Mouse (Mus musculus): Measurements from ENCODE around the gene Supv3l1. TPM values are rescaled to one million over a fixed set of nuclear protein-coding genes. Genes with fewer than 3 reads are reported as not detected.

The Supv3l1 gene
- polyA plus RNA-seq, 1 experiment: 10.9 TPM

DNA sequence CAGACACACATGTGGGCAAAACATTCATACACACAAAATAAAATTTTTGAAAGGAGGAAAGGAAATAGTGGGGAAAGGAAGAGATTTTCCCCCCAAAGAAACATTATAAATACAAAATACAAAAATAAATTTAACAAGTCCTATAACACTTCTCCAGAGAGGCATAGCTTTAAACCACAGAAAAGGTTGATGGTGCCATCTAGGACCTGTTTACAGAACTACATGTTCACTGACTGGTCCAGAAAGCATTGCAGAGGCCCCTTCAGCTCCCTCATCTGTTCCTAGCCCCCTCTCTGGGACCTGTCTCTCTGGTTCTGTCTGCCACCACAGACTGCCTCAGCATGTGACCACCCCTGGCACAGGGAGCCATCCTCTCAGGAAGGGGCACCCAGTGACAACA, 68.6 kb downstream of the Supv3l1 start:
- H3K27ac ChIP-seq (ENCODE audit: insufficient read depth, low read depth, low read length): no peak overlapping the region
- no peak for TF ChIP-seq POLR2A (IDR thresholded peaks at IDR 0.05; ENCODE audit: low read depth, low read length)
- TF ChIP-seq CTCF (IDR thresholded peaks at IDR 0.05; ENCODE audit: extremely low read depth, insufficient read length, insufficient replicate concordance, low read depth, low read length): no peak
- H3K36me3 ChIP-seq (ENCODE audit: control insufficient read depth, insufficient read depth, low read length): peaks cover 24% of the 10 kb centered on the region
- no peak overlapping the region for H3K4me3 ChIP-seq (ENCODE audit: low read depth, low read length)
- no peaks in the 10 kb centered on the region for H3K27me3 ChIP-seq (ENCODE audit: control insufficient read depth, insufficient read depth, low read length)
- no peaks in the 10 kb centered on the region for H3K4me1 ChIP-seq (ENCODE audit: control insufficient read depth, insufficient read depth, insufficient read length, low read length)

DNA sequence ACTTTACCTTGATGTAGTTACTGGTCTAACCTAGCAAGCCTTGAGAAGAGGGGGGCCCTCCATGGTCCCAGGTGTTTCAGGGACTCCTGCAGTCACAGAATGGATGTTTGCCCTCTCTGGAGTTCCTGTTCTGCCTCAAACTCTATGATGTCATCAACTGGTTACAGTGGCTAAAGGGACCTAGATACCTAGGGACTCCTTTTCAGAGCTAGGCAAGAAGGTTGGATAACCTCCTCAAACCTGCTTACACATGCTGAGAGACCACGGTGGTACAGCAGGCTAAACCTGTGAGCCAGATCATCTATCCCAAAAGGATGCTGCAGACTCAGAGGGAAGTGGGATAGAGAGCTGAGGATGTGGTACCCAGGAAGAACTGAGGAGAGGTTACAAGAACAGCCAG, 69.7 kb downstream of the Supv3l1 start, which contains the start of gene Hk1:
Gene Hk1 (minus strand): TSS at position 101 of the 400 bp plus-strand sequence.
- no peak for TF ChIP-seq CTCF (IDR thresholded peaks at IDR 0.05; ENCODE audit: extremely low read depth, insufficient read length, insufficient replicate concordance, low read depth, low read length)
- TF ChIP-seq POLR2A (IDR thresholded peaks at IDR 0.05; ENCODE audit: low read depth, low read length): no peak
- no peaks in the 10 kb centered on the region for H3K4me1 ChIP-seq (ENCODE audit: control insufficient read depth, insufficient read depth, insufficient read length, low read length)
- H3K36me3 ChIP-seq (ENCODE audit: control insufficient read depth, insufficient read depth, low read length): peaks cover 19% of the 10 kb centered on the region
- no peak within 1 kb of the TSS for H3K27ac ChIP-seq (ENCODE audit: insufficient read depth, low read depth, low read length)
- no peaks in the 10 kb centered on the region for H3K27me3 ChIP-seq (ENCODE audit: control insufficient read depth, insufficient read depth, low read length)
- no peak within 1 kb of the TSS for H3K4me3 ChIP-seq (ENCODE audit: low read depth, low read length)
- 88% methylated on average over 1 of the region's 1 CpGs for WGBS

Other genes with a start within 250 kb of the Supv3l1 start
- gene Tspan15, start 218.5 kb downstream of the Supv3l1 start, polyA plus RNA-seq (2012; rRNA removed): 179 and 504 TPM in 2 replicates
- gene Tacr2, start 197.3 kb downstream of the Supv3l1 start, polyA plus RNA-seq (2012; rRNA removed): 3.8 and 7.7 TPM in 2 replicates
- 9.4 and 10.0 TPM in 2 replicates for gene Hk1, start 69.8 kb downstream of the Supv3l1 start, polyA plus RNA-seq (2012; rRNA removed)
- 44.7 and 137 TPM in 2 replicates for gene Hkdc1, start 27.2 kb downstream of the Supv3l1 start, polyA plus RNA-seq (2012; rRNA removed)
- 0.05 TPM in 1 of 2 replicates, not detected in the other for gene 4930507D05Rik, start 249 bp downstream of the Supv3l1 start, polyA plus RNA-seq (2012; rRNA removed)
- gene Vps26a, start 37.1 kb upstream of the Supv3l1 start, polyA plus RNA-seq (2012; rRNA removed): 1.3 and 3.2 TPM in 2 replicates
- gene Srgn, start 77.7 kb upstream of the Supv3l1 start, polyA plus RNA-seq (2012; rRNA removed): 6.5 and 8.2 TPM in 2 replicates
- gene Kif1bp, start 128.7 kb upstream of the Supv3l1 start, polyA plus RNA-seq (2012; rRNA removed): 21.0 and 21.2 TPM in 2 replicates
- 1.9 and 2.3 TPM in 2 replicates for gene Ddx21, start 152.5 kb upstream of the Supv3l1 start, polyA plus RNA-seq (2012; rRNA removed)
- 1.3 and 2.8 TPM in 2 replicates for gene Ddx50, start 201.5 kb upstream of the Supv3l1 start, polyA plus RNA-seq (2012; rRNA removed)